ENCODE assay signal across 9 mouse cellular contexts in genomic region chr4:120120276-120120675, GRCm38 (mm10). TPM values are rescaled to one million over a fixed set of nuclear protein-coding genes. Genes with fewer than 3 reads are reported as not detected.
A peak's percentile ranks its signal among the peaks of the same experiment; 100 is the strongest.
DNase-seq lines count a peak whose midpoint lies in the region; ATAC-seq and TF ChIP-seq lines count a peak whose summit lies in the region.
"Had no signal": no experiment of that assay in that cellular context is flagged by ENCODE, and none has a peak within 500 bp of the region (broad histone marks: within the 10 kb centered on the region; RNA-seq: fewer than 3 reads in every experiment).

No protein-coding gene starts in this region.

- no peak for ATAC-seq in heart, embryonic 11.5 days (replicated peaks; ENCODE audit: insufficient number of reproducible peaks, low FRiP score, low TSS enrichment)
- peak; percentile 49 for ATAC-seq in CD4-positive, CD25-positive, alpha-beta regulatory T cell, adult 4 months
- ATAC-seq in forebrain, embryonic 15.5 days (replicated peaks): peak; percentile 61; the same call in 1 of the 2 replicates
- ATAC-seq in intestine, postnatal 0 days: peak; percentile 36; the same call in 1 of the 2 replicates
- 0 out of 2 replicates have a peak, but pooled peaks have one; percentile 23 for ATAC-seq in stomach, embryonic 14.5 days (ENCODE audit: insufficient number of reproducible peaks, insufficient read depth, low FRiP score, low read depth)

- no peaks in the 10 kb centered on the region for H3K36me3 ChIP-seq in heart, embryonic 11.5 days (ENCODE audit: control insufficient read depth, insufficient read depth, low read length)
- no peaks in the 10 kb centered on the region for H3K36me3 ChIP-seq in forebrain, embryonic 15.5 days
- H3K36me3 ChIP-seq in intestine, postnatal 0 days (ENCODE audit: control insufficient read depth, insufficient read depth): no peaks in the 10 kb centered on the region
- no peaks in the 10 kb centered on the region for H3K36me3 ChIP-seq in stomach, embryonic 14.5 days (ENCODE audit: control insufficient read depth, insufficient read depth, low read length)
- H3K36me3 ChIP-seq: stomach, embryonic 15.5 days had no signal

- H3K9me3 ChIP-seq in heart, embryonic 11.5 days (replicated peaks; ENCODE audit: control insufficient read depth, low read length): no peaks in the 10 kb centered on the region
- H3K9me3 ChIP-seq in forebrain, embryonic 15.5 days: no peaks in the 10 kb centered on the region; the same call in 1 of the 2 replicates
- no peaks in the 10 kb centered on the region for H3K9me3 ChIP-seq in intestine, postnatal 0 days (ENCODE audit: control insufficient read depth)
- H3K9me3 ChIP-seq in stomach, embryonic 14.5 days (ENCODE audit: control insufficient read depth, low read depth, low read length): no peaks in the 10 kb centered on the region
- H3K9me3 ChIP-seq: stomach, embryonic 15.5 days had no signal

- H3K27me3 ChIP-seq in heart, embryonic 11.5 days (ENCODE audit: control insufficient read depth, insufficient read depth, low read length): peaks cover 3% of the 10 kb centered on the region; the same call in 1 of the 2 replicates
- no peaks in the 10 kb centered on the region for H3K27me3 ChIP-seq in forebrain, embryonic 15.5 days
- H3K27me3 ChIP-seq in intestine, postnatal 0 days (replicated peaks; ENCODE audit: control insufficient read depth, insufficient read depth, low read length): no peaks in the 10 kb centered on the region
- no peaks in the 10 kb centered on the region for H3K27me3 ChIP-seq in stomach, embryonic 14.5 days (ENCODE audit: control insufficient read depth, insufficient read depth, low read length)
- H3K27me3 ChIP-seq: stomach, embryonic 15.5 days had no signal

- DNase-seq in heart, adult 8-10 months (ENCODE audit: low spot score): peak; percentile 50
- DNase-seq in c-Kit-positive CD71-positive TER-119-negative erythroid progenitor cells, embryonic 14.5 days (ENCODE audit: low read depth): peak; percentile 5
- peak; percentile 76 for DNase-seq in lung, postnatal 14 days

- no peak overlapping the region for H3K9ac ChIP-seq in heart, embryonic 11.5 days (ENCODE audit: low read depth, low read length)
- H3K9ac ChIP-seq in forebrain, embryonic 15.5 days (replicated peaks): no peak overlapping the region
- H3K9ac ChIP-seq in intestine, postnatal 0 days (ENCODE audit: low read depth, low read length): no peak overlapping the region
- no peak overlapping the region for H3K9ac ChIP-seq in stomach, embryonic 14.5 days (replicated peaks; ENCODE audit: low read depth, low read length)
- H3K9ac ChIP-seq: stomach, embryonic 15.5 days had no signal

- no peak overlapping the region for H3K27ac ChIP-seq in heart, embryonic 11.5 days (ENCODE audit: low read depth, low read length)
- H3K27ac ChIP-seq in forebrain, embryonic 15.5 days (replicated peaks): no peak overlapping the region
- no peak overlapping the region for H3K27ac ChIP-seq in intestine, postnatal 0 days (ENCODE audit: low read depth, low read length)
- no peak overlapping the region for H3K27ac ChIP-seq in stomach, embryonic 14.5 days (ENCODE audit: low read length)
- H3K27ac ChIP-seq: stomach, embryonic 15.5 days had no signal

- no peak overlapping the region for H3K4me2 ChIP-seq in heart, embryonic 11.5 days
- no peak overlapping the region for H3K4me2 ChIP-seq in forebrain, embryonic 15.5 days (replicated peaks)
- H3K4me2 ChIP-seq in intestine, postnatal 0 days (replicated peaks; ENCODE audit: low read depth): no peak overlapping the region
- H3K4me2 ChIP-seq in stomach, embryonic 14.5 days (replicated peaks; ENCODE audit: low read depth, low read length): no peak overlapping the region
- H3K4me2 ChIP-seq: stomach, embryonic 15.5 days had no signal

- 34% methylated on average over 8 of the region's 8 CpGs for whole genome bisulfite sequencing in heart, embryonic 11.5 days (ENCODE audit: insufficient replicate concordance)
- WGBS in forebrain, embryonic 15.5 days: 36% methylated on average over 8 of the region's 8 CpGs
- 31% methylated on average over 8 of the region's 8 CpGs for WGBS in intestine, postnatal 0 days
- 32% methylated on average over 8 of the region's 8 CpGs for WGBS in stomach, embryonic 14.5 days

- no peak overlapping the region for H3K4me3 ChIP-seq in heart, embryonic 11.5 days (ENCODE audit: low read depth, low read length)
- H3K4me3 ChIP-seq in forebrain, embryonic 15.5 days: no peak overlapping the region
- H3K4me3 ChIP-seq in intestine, postnatal 0 days (ENCODE audit: low read depth, low read length): no peak overlapping the region
- no peak overlapping the region for H3K4me3 ChIP-seq in stomach, embryonic 14.5 days (ENCODE audit: low read depth, low read length)
- H3K4me3 ChIP-seq: stomach, embryonic 15.5 days had no signal

- TF ChIP-seq CTCF in intestine, postnatal 0 days (IDR thresholded peaks at IDR 0.05; ENCODE audit: low read depth): peak; percentile 94

- H3K4me1 ChIP-seq in heart, embryonic 11.5 days (ENCODE audit: control insufficient read depth, insufficient read depth, low read length): no peaks in the 10 kb centered on the region
- H3K4me1 ChIP-seq in forebrain, embryonic 15.5 days: no peaks in the 10 kb centered on the region
- H3K4me1 ChIP-seq in intestine, postnatal 0 days (replicated peaks; ENCODE audit: control insufficient read depth, insufficient read depth, low read length): no peaks in the 10 kb centered on the region
- H3K4me1 ChIP-seq in stomach, embryonic 14.5 days (ENCODE audit: control insufficient read depth, insufficient read depth, low read length): no peaks in the 10 kb centered on the region
- H3K4me1 ChIP-seq: stomach, embryonic 15.5 days had no signal

RNA-seq across cellular contexts. Expression of gene Edn2, which starts 40.7 kb away (rescaled TPM):
- not detected for total RNA-seq in heart, adult 8-10 months (2022)
- polyA plus RNA-seq in heart, embryonic 11.5 days (2014; fragmentation: Nextera tagmentation; extraction: Ambion mirVana): 0.30 and 0.87 TPM in 2 replicates
- polyA plus RNA-seq in CD4-positive, CD25-positive, alpha-beta regulatory T cell, adult 4 months (2017; shearing (Covaris generic)): not detected
- 0.27 TPM in 1 of 2 replicates, not detected in the other for polyA plus RNA-seq in forebrain, embryonic 15.5 days (2015; fragmentation: Nextera tagmentation; extraction: Ambion mirVana)
- 4.7 and 5.6 TPM in 2 replicates for polyA plus RNA-seq in intestine, postnatal 0 days (2015; fragmentation: Nextera tagmentation; extraction: Ambion mirVana)
- 3.0 and 3.9 TPM in 2 replicates for polyA plus RNA-seq in stomach, embryonic 14.5 days (2014; fragmentation: Nextera tagmentation; extraction: Ambion mirVana)

RNA-seq across cellular contexts. Expression of gene AL607142.1, which starts 55.5 kb away (rescaled TPM):
- not detected for total RNA-seq in heart, adult 8-10 months (2022)
- not detected in 2 replicates for polyA plus RNA-seq in heart, embryonic 11.5 days (2014; fragmentation: Nextera tagmentation; extraction: Ambion mirVana)
- polyA plus RNA-seq in CD4-positive, CD25-positive, alpha-beta regulatory T cell, adult 4 months (2017; shearing (Covaris generic)): not detected
- not detected in 2 replicates for polyA plus RNA-seq in forebrain, embryonic 15.5 days (2015; fragmentation: Nextera tagmentation; extraction: Ambion mirVana)
- polyA plus RNA-seq in intestine, postnatal 0 days (2015; fragmentation: Nextera tagmentation; extraction: Ambion mirVana): not detected in 2 replicates
- polyA plus RNA-seq in stomach, embryonic 14.5 days (2014; fragmentation: Nextera tagmentation; extraction: Ambion mirVana): not detected in 2 replicates
- polyA plus RNA-seq: stomach, embryonic 15.5 days had no signal

Comparison
In these comparisons a context has a peak if more than half of its experiments do, and no peak if none do; other contexts are left out.
1. DNase-seq: peak in every context shown above with its lines; median percentile 76 in lung, postnatal 14 days; 50 in heart, adult 8-10 months; 5 in c-Kit-positive CD71-positive TER-119-negative erythroid progenitor cells, embryonic 14.5 days.